Mouse (Mus musculus): ENCODE data around the gene Chit1. TPM values are rescaled to one million over a fixed set of nuclear protein-coding genes. Genes with fewer than 3 reads are reported as not detected.

The Chit1 gene
- total RNA-seq, 2 experiments from 2014 or later: 0.16 to 0.27 TPM

- DNase-seq (ENCODE audit: low spot score in 2 of 2): peak in 1 of 2 experiments; percentile 64
Measured at GRCm38 (mm10) chr1:134097956-134098725, 12.9 kb upstream of the Chit1 start.

- DNase-seq (ENCODE audit: low spot score in 2 of 2): peak; percentile 47 to 74
Measured at GRCm38 (mm10) chr1:134098726-134099515, 12.1 kb upstream of the Chit1 start.

- DNase-seq (ENCODE audit: low spot score in 2 of 2): no peak
Measured at GRCm38 (mm10) chr1:134099516-134100235, 11.4 kb upstream of the Chit1 start.

DNA sequence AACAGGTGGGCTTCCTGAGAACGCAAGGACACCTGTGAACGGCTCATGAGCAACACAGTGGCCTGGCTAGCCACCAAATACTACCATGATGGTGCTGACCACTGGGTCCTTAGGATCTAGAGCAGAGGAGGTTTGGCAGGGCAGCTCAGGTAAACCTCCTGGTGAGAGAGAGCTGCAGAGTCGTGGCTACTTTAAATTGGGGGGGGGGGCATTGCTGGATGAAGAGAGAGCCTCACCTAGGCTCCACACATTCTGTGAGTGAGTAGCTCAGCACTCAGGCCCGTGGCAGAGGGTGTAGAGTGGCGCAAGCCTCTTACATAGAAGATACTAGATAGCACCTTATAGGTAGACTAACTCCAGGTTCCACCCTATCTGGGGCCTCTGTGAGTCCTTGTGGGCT lies 10.6 kb upstream of the Chit1 start:
- DNase-seq (ENCODE audit: low spot score in 2 of 2): no peak

- DNase-seq (ENCODE audit: low spot score in 2 of 2): no peak
Measured at GRCm38 (mm10) chr1:134100928-134101327, 10.1 kb upstream of the Chit1 start.

GRCm38 (mm10) chr1:134101593-134101992 lies 9.4 kb upstream of the Chit1 start:
- DNase-seq (ENCODE audit: low spot score in 2 of 2): no peak

- no peak for DNase-seq (ENCODE audit: low spot score in 2 of 2)
Measured at GRCm38 (mm10) chr1:134103861-134104260, 7.2 kb upstream of the Chit1 start.

DNA sequence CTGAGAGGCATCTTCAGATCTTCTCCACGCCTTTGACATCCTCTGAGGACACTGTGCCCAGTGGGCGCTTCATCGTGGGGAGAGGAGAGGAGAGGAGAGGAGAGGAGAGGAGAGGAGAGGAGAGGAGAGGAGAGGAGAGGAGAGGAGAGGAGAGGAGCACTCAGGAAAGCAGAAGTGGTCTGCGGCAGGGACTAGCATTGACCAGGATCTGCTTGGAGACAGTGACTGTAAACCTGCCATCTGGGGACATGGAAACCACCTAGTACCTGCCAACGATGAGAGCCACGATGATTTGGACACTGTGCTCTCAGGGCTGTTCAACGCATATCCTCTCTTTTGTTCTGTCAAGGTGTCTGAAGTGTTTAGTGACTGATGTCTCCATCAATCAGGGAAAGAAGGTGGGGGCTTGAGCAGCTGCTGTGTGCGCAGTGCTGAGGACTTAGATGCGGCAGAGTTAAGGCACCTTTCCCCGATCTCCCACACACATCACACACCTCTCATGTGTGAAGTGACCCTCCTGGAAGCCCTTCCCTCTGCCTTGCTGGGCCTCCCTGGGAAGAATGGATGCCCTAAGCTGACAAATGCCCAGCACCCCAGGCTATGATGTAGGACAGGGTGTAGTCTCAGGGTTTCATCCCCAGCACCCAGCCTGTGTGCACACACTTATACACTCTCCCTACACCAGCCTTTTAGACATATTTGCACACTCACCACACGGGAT lies 5.8 kb upstream of the Chit1 start:
- DNase-seq (ENCODE audit: low spot score in 2 of 2): no peak

GRCm38 (mm10) chr1:134105764-134106430 lies 5.1 kb upstream of the Chit1 start:
- no peak for DNase-seq (ENCODE audit: low spot score in 2 of 2)

- DNase-seq (ENCODE audit: low spot score in 2 of 2): no peak
Measured at GRCm38 (mm10) chr1:134106719-134107118, 4.3 kb upstream of the Chit1 start.

DNA sequence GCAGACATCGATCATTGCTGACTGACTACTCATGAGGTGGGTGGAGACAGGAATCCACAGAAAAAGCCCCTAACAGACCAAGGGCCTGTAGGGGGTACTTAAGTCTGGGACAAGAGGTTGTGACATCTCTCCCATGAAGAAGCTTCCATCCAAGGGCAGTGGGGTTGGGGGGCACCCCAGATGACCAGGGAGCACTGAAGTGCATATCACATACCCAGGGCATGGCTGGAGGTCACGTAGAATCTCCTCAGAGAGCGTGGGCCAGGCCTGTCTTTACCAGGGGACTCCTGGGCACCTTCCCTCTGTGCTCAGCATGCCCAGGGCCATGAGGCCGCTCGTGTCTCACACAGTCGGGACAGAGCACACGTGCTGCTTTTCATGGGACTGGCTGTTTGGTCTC lies 3.3 kb upstream of the Chit1 start:
- DNase-seq (ENCODE audit: low spot score in 2 of 2): no peak

DNA sequence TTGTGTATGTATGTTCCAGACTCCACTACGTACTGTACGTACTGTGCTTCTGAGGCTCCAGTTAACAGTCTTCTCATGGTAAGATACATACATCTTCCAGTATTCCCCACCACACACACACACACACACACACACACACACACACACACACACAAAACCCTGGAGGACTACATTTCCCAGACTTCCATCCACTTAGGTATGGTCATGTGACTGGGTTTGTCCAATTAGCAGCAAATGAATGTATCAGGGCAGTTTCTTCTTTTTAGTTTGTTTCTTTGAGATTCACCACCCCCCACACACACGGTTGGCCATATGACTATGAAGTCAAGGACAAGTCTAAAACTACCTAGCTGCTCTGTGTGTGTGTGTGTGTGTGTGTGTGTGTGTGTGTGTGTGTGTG lies 1.0 kb upstream of the Chit1 start:
- DNase-seq (ENCODE audit: low spot score in 2 of 2): no peak

DNA sequence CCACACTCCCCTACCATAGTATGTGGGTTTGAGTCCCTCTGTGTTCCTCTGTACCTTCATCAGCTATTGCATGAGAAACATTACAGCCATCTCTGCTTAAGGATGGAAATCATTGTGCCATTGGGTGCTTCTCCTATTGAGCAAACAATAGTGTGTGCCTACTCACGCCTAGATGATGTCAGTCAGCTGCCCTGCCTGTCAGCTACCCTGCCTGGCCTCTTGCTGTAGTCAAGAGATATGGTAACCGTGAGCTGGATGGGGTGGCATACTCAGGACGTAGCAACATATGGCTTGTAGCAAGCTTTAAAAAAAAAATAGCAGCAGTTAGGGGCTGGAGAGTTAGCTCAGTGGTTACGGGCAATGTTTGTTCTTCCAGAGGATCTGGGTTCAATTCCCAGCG lies 593 bp upstream of the Chit1 start:
- DNase-seq (ENCODE audit: low spot score in 2 of 2): no peak

GRCm38 (mm10) chr1:134113560-134113959 lies 2.5 kb downstream of the Chit1 start:
- DNase-seq (ENCODE audit: low spot score in 2 of 2): no peak

DNA sequence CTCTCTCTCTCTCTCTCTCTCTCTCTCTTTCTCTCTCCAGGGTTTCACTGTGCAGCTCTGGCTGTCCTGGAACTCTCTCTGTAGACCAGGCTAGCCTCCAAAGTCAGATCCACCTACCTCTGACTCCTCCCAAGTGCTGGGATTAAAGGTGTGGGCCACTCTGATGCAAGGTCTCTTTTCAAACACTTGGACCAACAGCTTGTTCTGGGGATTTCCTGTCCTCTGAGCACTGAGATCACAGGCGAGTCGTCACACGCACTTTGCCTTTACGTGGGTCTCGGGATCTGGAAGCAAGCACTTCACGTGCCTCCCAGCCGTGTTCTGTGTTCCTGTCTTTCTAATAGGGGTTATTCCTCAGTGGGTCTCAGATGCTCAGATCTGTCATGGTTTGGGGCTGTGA lies 3.0 kb downstream of the Chit1 start:
- no peak for DNase-seq (ENCODE audit: low spot score in 2 of 2)

DNA sequence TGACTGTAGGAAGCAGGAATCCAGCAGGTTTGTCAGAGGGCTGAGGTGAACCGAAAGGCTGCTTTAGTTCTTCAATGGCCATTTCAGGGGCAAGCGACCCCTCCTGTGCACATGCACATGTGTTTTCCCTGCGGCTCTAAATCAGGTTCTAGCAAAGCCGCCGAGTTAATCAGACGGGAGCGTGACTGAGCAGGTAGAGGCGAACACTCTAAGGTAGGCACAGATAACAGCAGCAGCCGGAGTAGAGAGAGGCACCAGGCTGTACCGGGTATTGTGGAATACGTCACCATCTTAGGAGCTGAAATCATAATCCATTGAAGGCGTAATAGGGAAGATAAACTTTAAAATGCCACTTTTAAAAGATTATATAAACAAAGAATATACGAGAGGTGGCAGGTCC lies 3.7 kb downstream of the Chit1 start:
- DNase-seq (ENCODE audit: low spot score in 2 of 2): no peak

GRCm38 (mm10) chr1:134115424-134115823 lies 4.4 kb downstream of the Chit1 start:
- no peak for DNase-seq (ENCODE audit: low spot score in 2 of 2)

- DNase-seq (ENCODE audit: low spot score in 2 of 2): no peak
Measured at GRCm38 (mm10) chr1:134117110-134117509, 6.1 kb downstream of the Chit1 start.

GRCm38 (mm10) chr1:134120179-134120578 lies 9.1 kb downstream of the Chit1 start:
- peak; percentile 79 to 86 for DNase-seq (ENCODE audit: low spot score in 2 of 2)

- no peak for DNase-seq (ENCODE audit: low spot score in 2 of 2)
Measured at GRCm38 (mm10) chr1:134122195-134122594, 11.2 kb downstream of the Chit1 start.

DNA sequence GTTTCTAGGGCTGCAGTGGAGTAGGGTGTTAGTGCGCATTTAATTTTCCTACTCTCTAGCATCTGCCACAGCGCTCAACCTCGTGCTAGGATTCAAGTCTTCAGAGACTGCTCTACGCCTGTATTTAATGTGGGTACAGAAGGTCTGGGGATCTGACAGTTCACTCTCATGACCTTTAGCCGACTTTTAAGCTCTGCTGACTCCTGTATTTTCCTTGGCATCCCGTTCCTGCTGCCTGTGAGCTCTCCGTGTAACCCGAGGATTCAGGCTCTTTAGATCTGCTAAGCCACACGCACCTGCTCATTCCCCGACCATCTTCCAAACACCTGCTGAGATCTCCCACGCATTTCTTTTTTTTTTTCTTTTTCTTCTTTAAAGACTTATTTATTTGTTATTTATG lies 22.3 kb downstream of the Chit1 start:
- DNase-seq (ENCODE audit: low spot score in 2 of 2): no peak
